Mouse (Mus musculus): ENCODE data around the gene Qpct.

- TF ChIP-seq CTCF (IDR thresholded peaks at IDR 0.05; ENCODE audit: borderline replicate concordance, control insufficient read depth, extremely low read depth, insufficient read depth, low read length, poor library complexity): no peak
- TF ChIP-seq POLR2A (IDR thresholded peaks at IDR 0.05; ENCODE audit: control insufficient read depth, extremely low read depth, insufficient read depth, low read length, poor library complexity): no peak
These were observed 29.0 kb upstream of the Qpct start for GRCm38 (mm10) chr17:79022746-79023145.

Data from thymus, adult 2 months (tissue).